Mouse (Mus musculus) heart, adult 11 months (tissue): ENCODE measurements around the gene Mgrn1.

Source experiments
- DNase-seq: peaks from one replicate; pipeline ENCODE4 v3.0.0; 2022

Mgrn1 gene

DNA sequence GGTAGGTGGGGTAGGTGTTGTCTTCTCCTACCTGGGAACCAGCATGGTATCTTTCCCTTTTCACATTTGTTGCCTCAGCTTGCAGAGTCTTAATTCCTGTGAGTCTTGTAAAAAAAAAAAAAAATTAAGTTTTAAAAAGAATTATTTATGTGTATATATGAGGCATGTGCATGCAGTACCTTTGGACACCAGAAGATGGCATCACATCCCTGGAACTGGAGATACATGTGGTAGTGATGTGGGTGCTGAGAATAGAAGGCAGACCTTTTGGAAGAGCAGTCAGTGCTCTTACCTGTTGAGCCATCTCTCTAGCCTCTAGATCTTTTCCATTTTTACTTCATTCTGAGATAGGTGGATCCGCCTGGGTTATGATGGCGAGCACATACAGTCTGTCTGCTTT lies 23.7 kb downstream of the Mgrn1 start:
- DNase-seq: no peak

DNA sequence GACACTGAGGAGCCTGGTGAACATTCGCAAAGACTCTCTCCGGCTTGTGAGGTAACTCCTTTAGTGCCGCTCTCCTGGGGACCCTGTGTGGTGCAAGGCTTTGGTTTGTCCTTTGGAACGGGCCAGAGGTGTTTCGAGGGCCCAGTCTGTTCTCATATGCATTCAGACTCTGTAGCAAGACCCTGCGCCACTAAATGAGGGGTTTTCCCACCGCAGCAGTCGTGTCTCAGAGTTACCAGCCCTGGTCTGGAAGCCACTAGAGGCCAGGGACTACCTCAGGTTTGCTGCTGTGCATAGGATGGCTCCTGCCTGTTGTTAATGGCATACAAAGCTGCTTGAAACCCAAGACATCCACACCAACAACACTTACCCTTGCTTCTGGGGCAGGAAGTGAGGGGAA lies 24.7 kb downstream of the Mgrn1 start:
- no peak for DNase-seq

DNA sequence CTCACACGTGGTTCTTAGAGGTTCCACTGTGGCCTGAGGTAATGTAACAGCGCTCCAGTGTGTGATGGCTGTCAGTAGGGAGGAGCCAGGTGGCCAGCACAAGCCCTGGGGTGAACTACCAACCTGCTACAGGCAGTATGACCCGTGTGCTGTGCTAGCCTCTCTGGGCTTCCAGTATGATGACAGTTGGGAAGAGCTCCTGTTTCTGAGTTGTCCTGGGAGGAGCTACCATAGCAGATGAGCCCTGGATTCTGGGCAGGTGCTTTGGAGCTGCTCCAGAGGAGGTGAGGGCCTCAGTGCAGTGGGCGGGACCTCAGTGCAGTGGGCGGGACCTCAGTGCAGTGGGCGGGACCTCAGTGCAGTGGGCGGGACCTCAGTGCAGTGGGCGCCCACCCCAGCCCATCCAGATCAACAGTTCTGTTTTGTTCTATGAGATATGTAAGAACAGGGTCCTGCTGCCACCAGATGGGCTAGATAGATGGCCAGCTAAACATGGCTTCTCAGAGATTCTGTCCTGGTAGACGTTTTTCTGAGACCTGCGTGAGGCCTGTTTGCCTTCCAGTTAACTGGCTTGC lies 26.1 kb downstream of the Mgrn1 start:
- peak; percentile 88 for DNase-seq

DNA sequence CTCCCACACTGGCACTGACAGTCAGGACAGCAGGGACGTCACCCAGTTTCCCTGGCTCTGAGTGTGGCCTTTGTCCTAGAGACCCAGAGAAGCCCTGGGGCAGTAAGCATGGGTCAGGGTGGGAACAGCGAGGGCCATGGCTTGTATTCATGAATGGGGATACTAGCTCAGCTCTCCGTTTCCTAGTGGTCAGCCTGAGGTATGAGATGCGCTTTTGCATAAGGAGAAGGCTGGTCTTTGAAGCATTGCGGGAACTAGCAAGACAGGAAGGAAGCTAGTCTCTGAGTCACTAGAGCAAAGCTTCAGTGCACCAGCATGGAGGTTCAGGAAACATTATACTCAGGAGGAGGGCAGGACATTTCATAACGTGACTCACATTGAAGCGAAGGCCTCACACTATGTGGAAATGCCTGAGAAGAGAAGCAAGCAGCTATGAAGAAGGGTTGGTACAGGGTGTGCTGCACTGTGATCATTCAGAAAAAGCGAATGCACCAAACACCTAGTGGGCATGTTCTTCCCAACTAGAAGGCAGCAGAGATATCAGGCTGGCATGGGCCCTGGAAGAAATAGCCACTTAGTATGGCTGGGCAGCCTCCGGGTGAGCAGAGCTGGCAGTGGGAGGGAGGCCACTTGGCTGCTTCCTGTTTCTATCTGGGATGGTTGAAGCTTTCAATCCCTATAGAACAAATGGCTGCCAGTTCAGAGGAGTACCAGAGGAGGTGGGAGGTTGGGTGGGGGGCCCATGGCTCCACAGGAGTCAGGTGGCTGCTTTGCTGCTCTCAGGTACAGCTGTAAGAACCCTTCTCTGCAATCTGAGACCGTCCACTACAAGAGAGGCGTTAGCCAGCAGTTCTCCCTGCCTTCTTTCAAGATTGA lies 27.1 kb downstream of the Mgrn1 start:
- peak; percentile 93 for DNase-seq

DNA sequence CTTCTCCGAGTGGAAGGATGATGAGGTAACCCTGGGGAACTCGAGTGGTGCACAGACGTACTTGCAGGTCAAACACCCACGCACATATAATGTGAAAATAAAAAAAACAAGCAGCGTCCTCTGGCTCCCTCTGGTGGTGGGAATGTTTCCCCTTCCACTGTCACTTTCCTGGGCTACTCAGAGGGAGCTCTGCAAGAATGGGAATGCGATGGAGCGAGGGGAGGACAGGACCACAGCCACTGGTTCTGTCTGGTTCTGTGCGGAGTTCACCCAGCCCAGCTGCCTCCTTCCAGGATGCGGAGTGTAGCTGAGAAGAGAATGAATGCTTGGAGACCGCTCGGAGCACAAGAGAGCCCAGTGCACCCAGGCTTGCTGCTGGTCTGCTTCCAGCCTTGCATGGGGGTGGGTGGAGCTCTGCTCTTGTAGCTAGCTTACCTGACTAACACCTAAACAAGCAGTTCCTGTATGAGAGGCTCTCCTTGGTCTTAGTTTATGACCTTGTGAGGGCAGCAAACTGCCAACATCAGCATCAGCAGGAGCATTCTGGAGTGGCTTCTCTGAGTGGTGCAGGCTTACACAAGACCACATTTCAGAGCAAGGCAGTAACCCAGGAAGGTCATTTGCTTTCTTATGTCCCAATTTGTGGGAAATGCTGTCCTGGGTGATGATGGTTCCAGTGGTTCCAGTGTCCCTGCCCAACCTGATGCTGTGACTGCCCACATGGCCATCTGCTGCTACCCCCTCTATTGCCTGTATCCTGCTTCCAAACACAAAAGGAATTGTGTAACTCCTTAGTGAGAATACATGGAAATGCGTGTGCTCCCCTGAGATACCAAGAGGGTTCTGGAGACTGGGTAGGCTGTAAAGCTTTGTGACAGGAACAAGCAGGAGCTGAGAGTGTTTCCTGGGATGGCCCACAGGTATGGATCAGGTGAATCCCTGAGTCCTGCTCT lies 28.0 kb downstream of the Mgrn1 start:
- DNase-seq: peak; percentile 97

DNA sequence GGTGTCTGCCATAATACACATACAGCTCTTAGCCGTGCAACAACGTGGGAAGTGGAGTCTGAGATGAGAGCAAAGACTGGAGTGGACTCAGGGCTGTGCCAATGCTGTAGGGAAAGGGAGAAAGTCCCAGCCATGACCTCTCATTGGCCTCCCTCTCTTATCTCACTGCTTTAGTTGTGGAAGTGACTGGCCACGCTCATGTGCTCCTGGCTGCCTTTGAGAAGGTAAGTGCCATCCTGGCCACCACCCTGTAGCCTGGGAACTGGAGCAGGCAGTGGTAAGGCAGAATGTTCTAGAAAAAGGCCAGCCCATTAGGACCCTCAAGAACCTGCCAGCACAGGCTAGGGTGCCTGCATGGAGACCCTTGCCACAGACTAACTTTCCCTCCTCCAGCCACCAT lies 29.9 kb downstream of the Mgrn1 start:
- peak; percentile 94 for DNase-seq

DNA sequence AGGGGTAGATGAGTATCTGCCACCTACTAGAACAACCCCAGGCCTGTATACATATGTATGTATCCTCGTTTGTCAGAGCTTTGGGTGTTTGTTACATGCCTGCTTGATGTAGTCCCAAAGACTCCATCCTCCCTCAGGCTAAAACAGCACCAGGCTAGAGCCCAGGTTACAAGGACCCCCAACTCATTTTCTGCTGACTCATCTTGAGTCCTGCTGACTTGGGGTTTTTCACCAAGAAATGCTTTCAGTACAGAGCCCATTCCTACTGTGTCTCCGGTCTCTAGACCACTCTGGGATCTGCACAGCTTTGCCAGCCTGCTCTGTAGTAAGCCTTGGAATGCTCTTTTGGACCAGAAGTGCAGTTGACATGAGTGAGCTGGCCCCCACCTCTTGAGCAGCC lies 30.6 kb downstream of the Mgrn1 start:
- no peak for DNase-seq

DNA sequence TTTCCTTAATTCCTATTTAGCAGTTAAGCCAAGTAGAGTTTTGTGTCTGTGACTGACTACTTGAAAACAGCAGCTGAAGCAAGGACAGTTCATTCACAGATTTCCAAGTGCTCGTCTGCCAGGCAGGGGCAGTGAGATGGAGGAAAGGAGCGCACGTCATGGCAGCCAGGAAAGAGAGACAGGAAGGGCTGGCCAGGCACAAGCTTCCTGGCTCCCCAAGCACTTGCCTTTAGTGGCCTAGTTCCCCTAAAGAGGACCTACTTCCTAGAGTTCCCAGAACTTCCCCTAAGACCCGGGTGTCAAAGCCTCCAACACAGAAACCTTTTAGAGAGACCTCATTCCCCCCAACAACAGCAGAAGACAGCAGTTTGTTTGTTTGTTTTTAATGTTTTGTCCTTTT lies 34.5 kb downstream of the Mgrn1 start:
- DNase-seq: peak; percentile 94

DNA sequence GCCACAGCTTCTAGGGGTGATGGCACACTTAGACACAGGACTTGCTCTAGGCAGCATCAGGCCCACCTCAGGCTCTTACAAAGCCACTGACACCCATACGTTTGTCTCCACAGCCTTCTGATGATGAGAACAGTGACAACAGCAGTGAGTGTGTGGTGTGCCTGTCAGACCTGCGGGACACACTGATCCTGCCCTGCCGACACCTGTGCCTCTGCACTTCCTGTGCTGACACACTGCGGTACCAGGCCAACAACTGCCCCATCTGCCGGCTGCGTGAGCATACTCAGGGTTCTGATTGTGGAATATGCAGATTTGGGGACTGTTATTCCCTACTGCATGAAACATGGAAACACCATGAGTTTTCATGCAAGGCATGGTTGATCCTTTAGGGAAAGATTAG lies 36.4 kb downstream of the Mgrn1 start:
- DNase-seq: no peak

DNA sequence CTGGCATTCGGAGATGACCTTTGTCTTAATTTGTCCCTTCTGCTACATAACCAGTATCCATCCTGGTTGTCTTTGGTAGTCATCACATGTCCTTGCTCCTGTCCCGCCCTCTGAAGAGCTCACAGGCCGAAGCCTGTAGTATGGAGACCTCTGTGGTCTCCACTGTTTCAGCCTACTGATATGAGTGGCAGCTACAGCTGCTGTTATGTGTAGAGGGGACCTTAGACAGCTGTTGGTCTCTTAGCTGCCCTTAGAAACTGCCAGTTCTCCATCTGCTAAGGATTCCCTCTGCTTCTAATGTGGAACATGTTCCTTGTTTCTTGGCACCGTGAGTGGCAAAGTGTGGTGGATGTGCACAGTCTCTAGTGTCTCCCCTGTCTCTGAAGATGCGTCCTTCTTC lies 37.9 kb downstream of the Mgrn1 start:
- DNase-seq: no peak

DNA sequence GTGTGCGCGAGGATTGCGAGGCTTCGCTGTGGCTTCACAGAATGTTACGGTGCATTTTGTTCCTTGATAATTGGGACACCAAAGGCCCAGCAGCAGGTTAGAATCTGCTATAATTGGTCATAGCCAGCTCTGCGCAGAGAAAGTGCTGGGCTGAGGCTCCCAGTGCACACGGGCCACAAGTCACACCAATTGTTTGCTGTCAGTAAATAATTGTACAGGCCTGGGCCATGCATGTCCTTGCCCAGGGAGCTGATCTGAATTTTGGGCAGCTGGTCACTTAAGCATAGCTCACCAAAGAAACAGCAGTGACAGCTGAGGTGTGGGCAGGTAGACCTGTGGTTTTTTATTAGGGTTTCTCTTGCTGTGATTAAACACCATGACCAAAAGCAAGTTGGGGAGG lies 41.9 kb downstream of the Mgrn1 start:
- no peak for DNase-seq

DNA sequence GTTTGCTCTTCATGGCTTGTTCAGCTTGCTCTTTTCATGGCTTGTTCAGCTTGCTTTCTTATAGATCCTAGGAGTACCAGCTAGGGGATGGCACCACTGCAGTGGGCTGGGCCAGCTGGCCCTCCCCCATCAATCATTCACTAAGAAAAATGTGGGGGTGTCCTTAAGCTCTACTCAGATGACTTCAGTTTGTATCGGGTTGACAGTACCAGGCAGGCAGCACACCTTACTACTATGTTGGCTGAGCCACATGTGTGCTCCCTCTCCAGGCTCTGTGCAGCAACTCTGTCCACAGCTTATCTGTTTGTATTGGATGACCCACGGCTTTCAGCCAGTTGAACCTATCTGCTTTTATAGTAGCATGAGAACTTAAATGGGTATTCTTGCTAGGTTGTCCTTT lies 42.4 kb downstream of the Mgrn1 start:
- no peak for DNase-seq

DNA sequence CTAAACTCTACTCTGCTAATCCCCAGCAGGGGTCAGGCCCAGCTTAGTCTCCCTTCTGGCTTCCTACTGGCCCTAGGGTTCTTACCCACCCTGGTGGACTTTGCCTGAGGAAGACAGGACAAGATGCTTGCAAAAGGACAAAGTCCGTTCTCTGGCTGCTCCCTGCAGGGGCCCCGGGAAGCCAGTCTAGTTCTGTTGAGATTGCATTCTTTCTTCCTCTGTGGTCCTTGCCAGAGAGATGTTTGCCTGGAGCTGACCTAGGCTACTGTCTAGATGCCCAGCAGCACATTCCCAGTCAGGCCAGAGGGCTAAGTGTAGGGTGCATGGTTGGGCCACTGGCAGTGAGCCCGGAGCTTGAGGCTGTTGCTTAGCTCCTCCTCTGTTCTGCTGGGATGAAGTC lies 46.4 kb downstream of the Mgrn1 start:
- DNase-seq: peak; percentile 94

DNA sequence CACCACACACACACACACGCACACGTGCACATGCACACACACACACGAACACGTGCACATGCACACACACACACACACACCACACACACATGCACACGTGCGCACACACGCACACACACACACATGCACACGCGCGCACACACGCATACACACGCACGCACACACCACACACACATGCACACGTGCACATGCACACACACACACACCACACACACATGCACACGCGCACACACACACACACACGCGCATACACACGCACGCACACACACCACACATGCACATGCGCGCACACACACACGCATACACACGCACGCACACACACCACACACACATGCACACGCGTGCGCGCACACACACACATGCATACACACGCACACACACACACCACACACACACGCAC lies 49.4 kb downstream of the Mgrn1 start:
- no peak for DNase-seq

DNA sequence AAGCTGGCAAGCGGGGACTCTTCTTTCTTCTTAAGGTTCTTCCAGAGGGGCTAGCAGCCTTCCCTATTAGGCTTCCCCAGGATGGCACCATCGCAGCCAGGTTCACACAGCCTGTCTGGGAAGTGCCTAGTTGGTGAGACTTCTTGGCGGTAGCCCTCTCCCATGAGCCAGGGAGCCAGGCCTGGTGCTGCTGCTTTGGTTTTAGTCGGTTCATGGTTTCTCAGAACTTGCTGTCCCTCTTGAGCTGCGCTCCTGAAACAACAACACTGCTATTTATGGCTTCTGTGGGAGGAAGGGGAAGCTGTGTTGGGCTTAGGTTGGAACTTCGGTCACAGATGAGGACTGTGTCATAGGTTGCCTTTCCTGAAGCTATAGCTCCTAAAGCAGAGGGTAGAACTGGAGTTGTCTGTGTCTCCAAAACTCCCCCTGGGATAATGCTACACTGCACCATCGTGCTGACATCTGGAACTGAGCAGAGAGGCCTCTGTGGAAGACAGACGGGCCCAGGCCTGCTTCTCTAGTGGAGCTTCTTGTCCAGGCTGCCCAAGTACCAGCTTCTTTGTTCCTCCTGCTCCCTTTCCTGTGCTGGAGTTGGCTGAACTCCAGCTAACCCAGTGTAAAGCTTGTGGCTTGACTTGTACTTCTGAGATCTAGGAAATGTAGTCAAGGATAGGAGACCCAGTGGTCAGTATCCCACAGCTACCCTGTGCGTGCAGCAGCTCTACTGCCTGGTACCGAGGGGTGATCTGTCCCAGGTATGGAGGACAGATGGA lies 50.1 kb downstream of the Mgrn1 start:
- DNase-seq: peak; percentile 94

DNA sequence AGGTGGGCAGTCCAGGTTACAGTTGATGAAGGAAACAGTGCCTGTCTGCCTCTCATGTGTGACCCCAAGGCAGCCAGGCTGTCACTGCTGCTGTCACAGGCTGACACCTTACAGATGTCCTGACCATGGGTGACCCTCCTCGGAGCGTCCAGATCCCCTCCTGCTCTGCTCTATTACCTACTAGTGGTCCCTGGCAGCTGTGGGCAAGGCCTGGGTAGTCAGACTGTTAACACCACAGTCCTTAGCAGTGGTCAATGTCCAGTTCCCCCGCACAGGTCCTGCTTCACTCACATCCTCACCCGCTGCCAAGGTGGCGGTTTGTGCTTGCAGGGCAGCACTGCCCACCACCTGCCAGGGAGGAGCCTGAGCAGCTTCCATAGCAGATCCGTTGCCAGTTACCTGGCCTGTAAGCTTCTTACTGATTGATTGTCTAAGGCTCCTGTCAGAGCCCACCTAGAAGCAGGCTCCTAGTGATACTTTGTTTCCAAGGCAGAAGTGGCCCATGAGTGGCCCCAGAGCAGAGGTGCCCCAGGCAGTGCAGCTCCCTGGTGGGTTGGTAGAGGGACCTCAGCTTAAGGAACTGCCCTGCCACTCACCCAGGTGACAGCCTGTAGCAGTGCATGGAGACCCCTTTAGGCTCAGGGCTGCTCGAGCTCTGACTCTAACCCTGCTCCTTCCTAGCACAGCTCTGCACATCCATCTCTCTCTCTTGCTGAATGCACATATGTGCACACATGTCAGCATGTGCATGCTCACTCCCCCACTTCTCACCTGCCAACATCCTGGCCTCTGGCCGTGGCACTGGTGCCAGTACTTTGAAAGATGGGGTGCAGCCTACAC lies 51.5 kb downstream of the Mgrn1 start:
- peak; percentile 93 for DNase-seq

DNA sequence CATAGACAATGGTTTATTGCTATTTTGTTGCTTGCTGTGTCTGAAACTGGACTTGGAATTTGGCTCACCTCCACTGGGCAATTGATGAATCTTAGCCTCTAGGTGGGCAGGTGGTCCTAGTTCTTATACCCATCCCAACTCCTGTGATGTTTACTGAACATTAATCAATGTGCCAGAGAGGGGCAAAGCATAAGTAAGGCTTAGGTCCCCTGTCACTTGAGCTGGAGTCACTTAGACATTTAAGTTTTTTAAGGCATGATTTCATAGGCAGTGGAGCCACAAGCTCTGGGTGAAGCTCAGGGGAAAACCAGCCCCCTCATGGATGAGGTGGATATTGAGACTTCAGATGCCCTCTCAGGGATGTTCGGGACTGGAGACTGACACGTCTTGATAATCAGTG lies 52.4 kb downstream of the Mgrn1 start, which contains the start of gene Nudt16l1:
Gene Nudt16l1, plus strand, starts transcription at position 301 of the 400 bp plus-strand sequence.
- DNase-seq: no peak

DNA sequence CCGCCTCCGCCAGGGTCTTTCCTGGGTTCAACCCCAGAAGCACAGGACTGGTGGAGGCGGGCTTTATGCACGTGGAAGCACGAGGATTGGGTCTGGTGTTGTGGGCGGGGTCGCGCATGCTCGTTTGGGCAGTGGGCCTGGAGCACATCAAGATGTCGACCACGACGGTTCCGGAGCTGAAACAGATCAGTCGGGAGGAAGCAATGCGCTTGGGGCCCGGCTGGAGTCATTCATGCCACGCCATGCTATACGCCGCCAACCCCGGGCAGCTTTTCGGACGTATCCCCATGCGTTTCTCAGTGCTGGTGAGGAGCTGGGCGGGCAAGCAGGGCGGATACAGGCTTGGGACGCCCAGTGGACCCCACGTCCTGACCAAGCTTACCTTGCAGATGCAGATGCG lies 52.9 kb downstream of the Mgrn1 start:
- DNase-seq: peak; percentile 100

DNA sequence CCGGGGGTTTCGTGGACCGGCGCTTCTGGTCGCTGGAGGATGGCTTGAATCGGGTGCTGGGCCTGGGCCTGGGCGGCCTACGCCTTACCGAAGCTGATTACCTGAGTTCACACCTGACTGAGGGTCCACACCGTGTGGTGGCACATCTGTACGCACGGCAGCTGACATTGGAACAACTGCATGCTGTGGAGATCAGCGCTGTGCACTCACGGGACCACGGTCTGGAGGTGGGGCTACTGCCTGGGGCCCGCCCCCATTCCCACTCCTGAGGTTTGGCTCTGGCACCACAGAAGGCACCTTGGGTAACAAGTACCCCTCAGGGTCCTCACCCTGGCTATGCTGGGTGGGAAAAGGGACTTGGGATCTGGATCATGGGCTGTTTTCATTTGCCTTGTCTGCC lies 53.4 kb downstream of the Mgrn1 start:
- DNase-seq: peak; percentile 96

DNA sequence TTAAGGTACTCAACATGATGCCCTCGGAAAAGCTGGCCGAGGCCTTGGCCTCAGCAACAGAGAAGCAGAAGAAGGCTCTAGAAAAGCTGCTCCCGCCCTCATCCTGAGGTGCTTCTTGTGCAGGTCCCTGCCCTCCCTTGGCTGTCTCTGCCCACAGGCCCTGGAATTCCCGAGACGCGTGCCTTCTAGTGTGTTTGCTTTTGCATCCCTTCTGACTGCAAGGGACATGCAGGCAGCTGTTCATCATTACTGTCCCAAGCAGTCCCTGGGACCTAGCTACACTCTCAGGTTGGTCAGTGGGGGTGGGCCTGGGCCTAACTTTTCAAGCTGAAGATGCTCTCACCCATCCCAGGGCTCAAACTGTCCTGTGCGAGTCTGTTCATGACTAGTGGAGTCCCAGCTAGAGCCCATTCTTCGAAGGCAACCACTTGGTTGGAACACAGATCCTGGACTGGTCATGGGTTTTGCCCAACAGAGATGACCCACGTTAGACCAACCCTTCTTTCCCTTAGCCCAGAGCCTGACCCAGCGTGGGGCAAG lies 54.3 kb downstream of the Mgrn1 start:
- DNase-seq: peak; percentile 93

DNA sequence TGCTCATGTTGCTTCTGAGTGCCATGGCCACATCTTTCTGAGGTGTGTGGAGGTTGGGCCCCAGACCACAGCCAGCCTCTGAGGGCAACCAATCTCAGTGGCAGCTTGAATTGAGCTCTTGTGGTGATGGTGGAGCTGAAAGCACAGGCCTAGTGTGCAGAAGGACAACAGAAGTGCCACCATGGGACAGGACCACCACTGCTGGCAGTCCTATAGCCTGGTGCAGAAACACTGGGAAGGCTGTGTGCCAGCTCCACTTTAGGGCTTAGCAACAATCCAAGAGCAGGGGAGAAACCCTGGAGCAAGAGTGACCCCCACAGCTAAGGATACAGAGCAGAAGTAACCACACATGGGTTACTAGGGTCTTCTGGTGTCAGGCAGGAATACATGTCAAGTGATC lies 55.0 kb downstream of the Mgrn1 start:
- peak; percentile 90 for DNase-seq
